Mouse (Mus musculus) heart, embryonic 10.5 days (tissue): ENCODE results near the gene Pole4. TPM values are rescaled to one million over a fixed set of nuclear protein-coding genes. Genes with fewer than 3 reads are reported as not detected.
"Not testable (repeated sequence)": the region's sequence is repeated elsewhere in the genome, so short reads cannot be mapped to it uniquely, and the experiment has no call there.

Source experiments
- DNase-seq: peaks from one replicate; pipeline ENCODE4 v3.0.0-alpha.2; 2017; ENCODE audit warnings: low spot score
- H3K27ac ChIP-seq: fragments of 300-500 bp; sonication (generic); 2 replicates; pipeline ENCODE4 v1.5.1; 2016; ENCODE audit warnings: mild to moderate bottlenecking
- H3K27me3 ChIP-seq: fragments of 300-500 bp; sonication (generic); 2 replicates; pipeline ENCODE4 v1.6.1; 2016; ENCODE audit warnings: mild to moderate bottlenecking; ENCODE audit not compliant: poor library complexity, insufficient read depth, severe bottlenecking
- H3K36me3 ChIP-seq: fragments of 300-500 bp; sonication (generic); 2 replicates; pipeline ENCODE4 v1.6.1; 2016; ENCODE audit warnings: mild to moderate bottlenecking, moderate library complexity
- H3K4me1 ChIP-seq: fragments of 300-500 bp; sonication (generic); 2 replicates; pipeline ENCODE4 v1.6.1; 2016; ENCODE audit warnings: mild to moderate bottlenecking
- H3K4me3 ChIP-seq: fragments of 300-500 bp; sonication (generic); 2 replicates; pipeline ENCODE4 v1.5.1; 2016; ENCODE audit warnings: mild to moderate bottlenecking, moderate library complexity
- H3K9me3 ChIP-seq: fragments of 300-500 bp; sonication (generic); 2 replicates; pipeline ENCODE4 v1.6.1; 2016; ENCODE audit warnings: mild to moderate bottlenecking, moderate library complexity
- WGBS: fragments of 180-500 bp; shearing (Covaris S2); methylation state at CpG from one replicate; pipeline ENCODE4 v1.1.7; 2016; 5-methylcytosine and 5-hydroxymethylcytosine counted together
- polyA plus RNA-seq: library from polyadenylated mRNA; unstranded; fragments of >200 nt; fragmentation: Nextera tagmentation; extraction: Ambion mirVana; gene quantifications from 2 replicates; pipeline ENCODE4 v1.2.1, GENCODE M21; 2016

Pole4 gene
- polyA plus RNA-seq, 1 experiment from 2014 or later, result 121 TPM

GRCm38 (mm10) chr6:82652521-82653168 lies 52.5 kb downstream of the Pole4 start:
- peaks cover 21% of the 10 kb centered on the region for H3K36me3 ChIP-seq
- no peaks in the 10 kb centered on the region for H3K27me3 ChIP-seq
- peak overlapping the region; percentile 81 for H3K4me3 ChIP-seq
- peak overlapping the region; percentile 98 for H3K27ac ChIP-seq
- H3K9me3 ChIP-seq, result no peaks in the 10 kb centered on the region
- peaks cover 7% of the 10 kb centered on the region; the same call in 1 of the 2 replicates for H3K4me1 ChIP-seq
- DNase-seq, result peak; percentile 98
- under 1% methylated on average over 67 of the region's 67 CpGs for WGBS

DNA sequence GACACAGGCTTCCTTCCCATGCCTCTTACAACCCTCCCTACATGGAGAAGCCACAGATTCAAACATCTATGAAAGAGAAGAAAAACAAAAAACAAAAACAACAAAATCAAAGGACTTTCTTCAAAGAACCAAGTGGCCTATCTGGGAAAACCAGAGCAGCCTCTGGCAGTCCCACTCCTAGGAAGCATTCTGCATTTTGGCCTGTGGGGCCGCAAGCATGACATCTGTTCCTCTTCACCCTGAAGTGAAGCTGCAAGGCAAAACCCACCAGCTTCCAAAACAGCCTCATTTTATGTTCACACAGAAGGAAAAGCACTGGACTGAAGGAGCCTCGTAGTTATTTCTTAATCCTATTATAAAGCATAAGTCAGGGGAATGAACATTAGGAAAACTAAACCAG lies 56.1 kb downstream of the Pole4 start:
- Histone ChIP-seq H3K27me3 (no peaks in the 10 kb centered on the region), H3K4me1 (peaks cover 7% of the 10 kb centered on the region; the same call in 1 of the 2 replicates), H3K27ac (no peak overlapping the region), H3K4me3 (no peak overlapping the region), H3K36me3 (peaks cover 31% of the 10 kb centered on the region), H3K9me3 (no peaks in the 10 kb centered on the region)
- WGBS, result 81% methylated on average over 2 of the region's 2 CpGs
- no peak for DNase-seq

- H3K9me3 ChIP-seq, result no peaks in the 10 kb centered on the region
- H3K36me3 ChIP-seq, result peaks cover 31% of the 10 kb centered on the region
- DNase-seq, result no peak
- no peak overlapping the region for H3K4me3 ChIP-seq
- H3K4me1 ChIP-seq, result peaks cover 7% of the 10 kb centered on the region; the same call in 1 of the 2 replicates
- 91% methylated on average over 1 of the region's 1 CpGs for WGBS
- H3K27me3 ChIP-seq, result no peaks in the 10 kb centered on the region
- H3K27ac ChIP-seq, result no peak overlapping the region
These were observed 57.1 kb downstream of the Pole4 start for GRCm38 (mm10) chr6:82647940-82648655.

GRCm38 (mm10) chr6:82647001-82647400 lies 58.2 kb downstream of the Pole4 start:
- no peaks in the 10 kb centered on the region for H3K27me3 ChIP-seq
- DNase-seq, result no peak
- H3K4me3 ChIP-seq, result no peak overlapping the region
- no peak overlapping the region for H3K27ac ChIP-seq
- 91% methylated on average over 1 of the region's 1 CpGs for WGBS
- no peaks in the 10 kb centered on the region for H3K9me3 ChIP-seq
- peaks cover 2% of the 10 kb centered on the region; the same call in 1 of the 2 replicates for H3K4me1 ChIP-seq
- peaks cover 31% of the 10 kb centered on the region for H3K36me3 ChIP-seq

DNA sequence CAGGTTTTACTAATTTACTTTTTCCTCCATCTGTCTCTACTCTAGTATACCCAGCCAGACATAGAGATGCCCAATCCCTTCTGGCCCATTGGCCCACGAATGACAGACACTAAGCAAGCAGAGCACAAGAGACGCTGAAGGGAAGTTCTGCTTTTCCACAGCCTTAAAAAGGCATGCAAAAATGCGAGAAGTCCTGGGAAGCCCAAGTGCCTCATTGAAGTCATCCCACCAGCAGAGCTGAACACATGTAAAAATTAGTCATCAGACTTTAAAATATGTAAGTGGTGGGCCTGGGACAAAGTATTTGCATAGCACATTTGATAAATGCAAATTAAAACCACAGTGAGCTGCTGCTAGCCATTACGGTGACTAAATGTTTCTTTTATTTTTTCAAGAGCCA lies 65.1 kb downstream of the Pole4 start:
- Histone ChIP-seq H3K9me3 (no peaks in the 10 kb centered on the region), H3K36me3 (no peaks in the 10 kb centered on the region), H3K4me3 (no peak overlapping the region), H3K4me1 (no peaks in the 10 kb centered on the region), H3K27ac (no peak overlapping the region), H3K27me3 (no peaks in the 10 kb centered on the region)
- WGBS, result 84% methylated on average over 4 of the region's 4 CpGs
- no peak for DNase-seq

- H3K36me3 ChIP-seq, H3K27ac ChIP-seq, H3K4me1 ChIP-seq, H3K27me3 ChIP-seq, H3K4me3 ChIP-seq, H3K9me3 ChIP-seq, DNase-seq: not testable (repeated sequence)
- 92% methylated on average over 7 of the region's 8 CpGs for WGBS
These were observed 79.8 kb downstream of the Pole4 start for GRCm38 (mm10) chr6:82625331-82625730.

DNA sequence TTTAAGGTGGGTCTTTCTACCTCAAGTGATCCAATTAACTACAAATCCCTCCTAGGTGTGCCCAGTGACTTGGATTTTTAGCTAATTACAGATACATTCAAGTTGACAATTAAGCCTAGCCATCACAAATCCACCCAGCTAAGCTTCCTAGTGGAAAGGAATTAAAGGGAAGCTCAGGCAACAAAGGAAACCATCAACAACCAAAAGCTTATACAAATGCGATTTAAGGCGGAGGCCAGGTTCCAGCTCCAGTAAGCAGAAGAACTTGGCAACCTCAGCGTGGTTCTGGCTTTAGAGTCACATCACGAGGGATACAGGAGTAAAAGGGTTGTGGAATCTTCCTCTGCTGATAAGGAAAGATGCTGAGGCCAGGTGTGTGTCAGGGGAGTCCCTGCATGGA lies 92.0 kb downstream of the Pole4 start:
- 64% methylated on average over 4 of the region's 4 CpGs for WGBS
- H3K36me3 ChIP-seq, result no peaks in the 10 kb centered on the region
- no peaks in the 10 kb centered on the region for H3K4me1 ChIP-seq
- no peak overlapping the region for H3K4me3 ChIP-seq
- DNase-seq, result no peak
- H3K27me3 ChIP-seq, result no peaks in the 10 kb centered on the region
- no peaks in the 10 kb centered on the region for H3K9me3 ChIP-seq
- H3K27ac ChIP-seq, result no peak overlapping the region

- Histone ChIP-seq H3K27me3 (no peaks in the 10 kb centered on the region), H3K9me3 (no peaks in the 10 kb centered on the region), H3K4me1 (no peaks in the 10 kb centered on the region), H3K4me3 (no peak overlapping the region), H3K36me3 (no peaks in the 10 kb centered on the region), H3K27ac (no peak overlapping the region)
- DNase-seq, result no peak
- 75% methylated on average over 9 of the region's 9 CpGs for WGBS
These were observed 94.1 kb downstream of the Pole4 start for GRCm38 (mm10) chr6:82611049-82611448.

- Histone ChIP-seq H3K36me3 (no peaks in the 10 kb centered on the region), H3K4me1 (no peaks in the 10 kb centered on the region), H3K4me3 (no peak overlapping the region), H3K9me3 (no peaks in the 10 kb centered on the region), H3K27ac (no peak overlapping the region), H3K27me3 (no peaks in the 10 kb centered on the region)
- no peak for DNase-seq
- 84% methylated on average over 7 of the region's 7 CpGs for WGBS
These were observed 95.7 kb downstream of the Pole4 start for GRCm38 (mm10) chr6:82609339-82609926.

DNA sequence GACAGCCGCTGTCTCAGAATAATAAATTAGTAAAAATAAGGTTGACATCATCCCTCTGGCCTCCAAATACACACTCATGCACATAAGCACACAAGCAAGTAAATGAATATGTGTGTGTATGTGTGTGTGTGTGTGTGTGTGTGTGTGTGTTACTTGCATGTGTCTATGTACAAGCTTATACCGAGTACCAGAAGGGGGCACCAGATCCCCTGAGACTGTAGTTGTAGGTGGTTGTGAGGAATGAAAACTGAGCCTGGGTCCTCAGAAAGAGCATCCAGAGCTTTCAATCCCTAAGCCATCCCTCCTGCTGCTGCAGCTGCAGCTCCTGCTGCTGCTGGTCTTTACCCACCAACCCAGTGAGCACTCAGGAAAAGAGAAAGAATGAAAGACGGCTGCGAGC lies 96.4 kb downstream of the Pole4 start:
- Histone ChIP-seq H3K4me3 (no peak overlapping the region), H3K36me3 (no peaks in the 10 kb centered on the region), H3K9me3 (no peaks in the 10 kb centered on the region), H3K4me1 (no peaks in the 10 kb centered on the region), H3K27me3 (no peaks in the 10 kb centered on the region), H3K27ac (no peak overlapping the region)
- no peak for DNase-seq
- WGBS, result 89% methylated on average over 4 of the region's 4 CpGs

DNA sequence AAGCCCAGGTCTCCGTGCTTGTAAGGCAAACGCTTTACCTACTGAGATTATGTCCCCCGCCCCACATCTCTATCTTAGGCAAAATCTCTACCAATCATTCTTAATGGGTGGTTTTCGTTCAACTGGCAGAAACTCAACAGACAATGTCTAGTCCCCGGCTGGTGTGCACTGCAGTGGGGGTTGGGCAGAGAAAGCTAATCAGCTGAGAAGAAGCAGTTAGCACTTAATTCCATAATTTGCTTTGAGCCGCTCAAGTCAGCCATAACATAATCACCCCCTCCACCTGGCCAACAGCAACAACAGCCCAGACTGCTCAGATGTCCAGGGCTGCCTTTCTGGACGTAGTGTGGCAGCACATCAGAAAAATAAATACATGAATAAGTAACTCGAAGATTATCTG lies 100.4 kb downstream of the Pole4 start:
- Histone ChIP-seq H3K36me3 (no peaks in the 10 kb centered on the region), H3K9me3 (no peaks in the 10 kb centered on the region), H3K27me3 (no peaks in the 10 kb centered on the region), H3K4me1 (no peaks in the 10 kb centered on the region), H3K4me3 (no peak overlapping the region), H3K27ac (no peak overlapping the region)
- no peak for DNase-seq
- 74% methylated on average over 8 of the region's 8 CpGs for WGBS

GRCm38 (mm10) chr6:82603665-82604064 lies 101.5 kb downstream of the Pole4 start:
- Histone ChIP-seq H3K9me3 (no peaks in the 10 kb centered on the region), H3K27ac (no peak overlapping the region), H3K4me1 (no peaks in the 10 kb centered on the region), H3K36me3 (no peaks in the 10 kb centered on the region), H3K27me3 (no peaks in the 10 kb centered on the region), H3K4me3 (no peak overlapping the region)
- 40% methylated on average over 2 of the region's 2 CpGs for WGBS
- DNase-seq, result peak; percentile 79

GRCm38 (mm10) chr6:82603228-82603627 lies 101.9 kb downstream of the Pole4 start:
- Histone ChIP-seq H3K4me1 (no peaks in the 10 kb centered on the region), H3K9me3 (no peaks in the 10 kb centered on the region), H3K36me3 (no peaks in the 10 kb centered on the region), H3K27me3 (no peaks in the 10 kb centered on the region), H3K27ac (no peak overlapping the region), H3K4me3 (no peak overlapping the region)
- WGBS, result 86% methylated on average over 9 of the region's 9 CpGs
- DNase-seq, result no peak
